Mouse (Mus musculus) forebrain, embryonic 15.5 days (tissue): ENCODE measurements around the gene Nckap1l. TPM values are rescaled to one million over a fixed set of nuclear protein-coding genes. Genes with fewer than 3 reads are reported as not detected.
A peak's percentile ranks its signal among the peaks of the same experiment; 100 is the strongest.

ENCODE experiments used
- ATAC-seq: fragments of 200-750 bp; cut with Nextera tagmentation; replicated peaks from 2 replicates; pipeline ENCODE4 v1.8.0; 2017; ENCODE audit warnings: mild to moderate bottlenecking, moderate TSS enrichment, moderate library complexity
- H3K27ac ChIP-seq: fragments of 300-500 bp; sonication (generic); replicated peaks from 2 replicates; pipeline ENCODE4 v1.5.1; 2015; ENCODE audit warnings: mild to moderate bottlenecking, inconsistent platforms
- H3K27me3 ChIP-seq: fragments of 300-500 bp; sonication (generic); 2 replicates; pipeline ENCODE4 v1.6.1; 2015; ENCODE audit warnings: inconsistent platforms
- H3K36me3 ChIP-seq: fragments of 300-500 bp; sonication (generic); 2 replicates; pipeline ENCODE4 v1.6.1; 2015; ENCODE audit warnings: mild to moderate bottlenecking, inconsistent platforms
- H3K4me1 ChIP-seq: fragments of 300-500 bp; sonication (generic); 2 replicates; pipeline ENCODE4 v1.6.1; 2015; ENCODE audit warnings: inconsistent platforms
- H3K4me2 ChIP-seq: fragments of 300-500 bp; sonication (generic); replicated peaks from 2 replicates; pipeline ENCODE4 v1.6.1; 2015; ENCODE audit warnings: mild to moderate bottlenecking, inconsistent platforms
- H3K4me3 ChIP-seq: fragments of 300-500 bp; sonication (generic); 2 replicates; pipeline ENCODE4 v1.5.1; 2015; ENCODE audit warnings: mild to moderate bottlenecking, inconsistent platforms
- H3K9ac ChIP-seq: fragments of 300-500 bp; sonication (generic); replicated peaks from 2 replicates; pipeline ENCODE4 v1.6.1; 2015; ENCODE audit warnings: mild to moderate bottlenecking, inconsistent platforms
- H3K9me3 ChIP-seq: fragments of 300-500 bp; sonication (generic); 2 replicates; pipeline ENCODE4 v1.6.1; 2016; ENCODE audit warnings: inconsistent platforms
- WGBS: fragments of 180-500 bp; shearing (Covaris S2); methylation state at CpG from one replicate; pipeline ENCODE4 v1.1.7; 2015; ENCODE audit warnings: mixed read lengths; 5-methylcytosine and 5-hydroxymethylcytosine counted together
- polyA plus RNA-seq: library from polyadenylated mRNA; unstranded; fragments of >200 nt; fragmentation: Nextera tagmentation; extraction: Ambion mirVana; gene quantifications from 2 replicates; pipeline ENCODE4 v1.2.1, GENCODE M21; 2015

The Nckap1l gene
- polyA plus RNA-seq, 1 experiment from 2014 or later: 1.4 TPM

DNA sequence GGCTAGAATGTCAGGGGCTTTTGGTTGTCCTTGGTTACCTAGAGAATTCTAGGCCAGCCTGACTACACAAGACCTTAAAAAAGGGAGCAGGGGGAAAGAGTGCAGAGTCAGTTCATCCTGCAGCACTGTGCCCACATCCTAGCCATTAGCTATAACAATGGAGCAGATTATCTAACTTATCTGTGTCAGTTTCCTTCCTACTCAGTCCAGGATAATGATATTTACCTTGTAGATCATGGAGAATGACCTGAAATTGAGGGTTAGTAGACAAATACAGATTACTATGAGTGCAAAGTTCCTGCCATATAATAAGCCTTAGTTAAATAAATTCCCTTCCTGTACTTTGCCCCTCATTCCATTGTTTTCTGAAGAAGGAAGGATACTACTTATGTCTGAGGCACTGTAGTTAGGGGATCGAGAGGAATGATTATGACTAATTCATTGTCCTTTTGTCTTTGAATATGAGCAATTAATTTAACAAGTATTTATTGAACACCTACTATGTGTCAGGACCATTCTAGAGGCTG is 25.5 kb downstream of the Nckap1l start:
- ATAC-seq: no peak
- Histone ChIP-seq H3K27ac (no peak overlapping the region), H3K4me2 (no peak overlapping the region), H3K4me3 (no peak overlapping the region), H3K27me3 (no peaks in the 10 kb centered on the region), H3K4me1 (peaks cover 4% of the 10 kb centered on the region; the same call in 1 of the 2 replicates), H3K9me3 (no peaks in the 10 kb centered on the region), H3K36me3 (no peaks in the 10 kb centered on the region), H3K9ac (no peak overlapping the region)
- 66% methylated on average over 1 of the region's 1 CpGs for WGBS

DNA sequence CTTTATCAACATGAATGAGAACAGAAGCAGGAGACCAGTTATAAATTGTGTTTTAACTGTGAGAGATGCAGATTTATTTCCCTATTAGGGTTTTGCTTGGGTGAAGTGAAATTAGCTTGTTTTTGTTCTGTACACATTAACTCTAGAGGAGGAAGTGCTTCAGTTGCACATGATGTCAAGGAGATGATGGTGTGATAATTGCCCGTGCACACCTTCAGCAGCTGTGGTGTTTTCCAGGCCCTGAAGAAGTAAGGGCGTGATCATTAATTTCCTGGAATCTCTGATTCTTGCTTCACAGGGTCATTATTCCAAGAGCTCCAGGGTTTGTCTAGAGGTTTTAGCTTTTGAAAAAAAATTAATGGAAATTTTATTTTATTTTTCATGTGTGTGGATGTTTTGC is 26.5 kb downstream of the Nckap1l start:
- peaks cover 13% of the 10 kb centered on the region for H3K4me1 ChIP-seq
- 88% methylated on average over 2 of the region's 2 CpGs for WGBS
- H3K4me3 ChIP-seq: no peak overlapping the region
- no peak for ATAC-seq
- H3K4me2 ChIP-seq: no peak overlapping the region
- no peak overlapping the region for H3K27ac ChIP-seq
- H3K27me3 ChIP-seq: no peaks in the 10 kb centered on the region
- H3K9ac ChIP-seq: no peak overlapping the region
- H3K36me3 ChIP-seq: no peaks in the 10 kb centered on the region
- H3K9me3 ChIP-seq: no peaks in the 10 kb centered on the region

DNA sequence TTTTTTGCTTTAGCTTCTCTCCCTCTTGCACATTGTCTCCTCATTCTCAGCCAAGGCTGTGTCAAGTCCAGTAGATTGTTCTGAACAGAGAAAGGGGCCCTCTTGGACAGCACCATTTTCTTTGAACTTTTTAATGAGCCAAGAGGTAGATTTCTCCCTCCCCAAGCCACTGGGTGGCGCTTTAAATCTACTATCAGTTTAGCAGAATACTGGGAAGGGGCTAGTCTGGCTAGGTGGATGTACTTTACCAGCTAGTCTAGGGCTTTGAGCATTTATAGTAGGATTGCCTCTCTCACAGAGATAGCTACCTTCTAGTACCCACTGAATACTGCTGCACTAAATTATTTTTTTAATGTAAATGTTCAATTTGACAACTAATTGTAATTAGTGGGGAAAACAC is 28.9 kb downstream of the Nckap1l start:
- no peak overlapping the region for H3K4me3 ChIP-seq
- H3K27me3 ChIP-seq: no peaks in the 10 kb centered on the region
- H3K9me3 ChIP-seq: no peaks in the 10 kb centered on the region
- H3K9ac ChIP-seq: no peak overlapping the region
- ATAC-seq: peak; percentile 69
- H3K36me3 ChIP-seq: no peaks in the 10 kb centered on the region
- H3K4me1 ChIP-seq: peaks cover 14% of the 10 kb centered on the region
- WGBS: 0% methylated on average over 1 of the region's 1 CpGs
- no peak overlapping the region for H3K4me2 ChIP-seq
- no peak overlapping the region for H3K27ac ChIP-seq

DNA sequence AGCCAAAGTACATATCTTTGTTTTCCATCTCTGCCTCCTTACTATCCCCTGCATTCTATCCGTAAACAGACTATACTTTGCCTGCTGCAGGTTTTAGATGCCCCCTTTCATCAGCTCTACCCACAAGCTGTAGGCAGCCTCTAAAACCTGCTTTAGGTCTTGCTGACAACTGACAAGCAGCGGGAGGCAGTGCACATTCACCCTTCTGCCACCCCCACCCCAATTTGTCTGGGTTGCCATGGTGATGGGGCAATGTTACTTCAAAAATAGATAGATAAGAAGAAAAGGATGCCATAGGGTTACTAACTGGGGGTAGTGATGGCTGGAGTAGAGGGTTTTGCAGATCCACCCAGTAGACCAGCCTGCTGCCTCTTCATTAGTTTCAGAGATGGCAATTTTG is 30.9 kb downstream of the Nckap1l start:
- no peaks in the 10 kb centered on the region for H3K36me3 ChIP-seq
- ATAC-seq: no peak
- H3K9ac ChIP-seq: no peak overlapping the region
- H3K9me3 ChIP-seq: no peaks in the 10 kb centered on the region
- H3K4me2 ChIP-seq: no peak overlapping the region
- no peak overlapping the region for H3K27ac ChIP-seq
- H3K4me3 ChIP-seq: no peak overlapping the region
- peaks cover 18% of the 10 kb centered on the region for H3K4me1 ChIP-seq
- no peaks in the 10 kb centered on the region for H3K27me3 ChIP-seq
- 41% methylated on average over 2 of the region's 2 CpGs for WGBS

DNA sequence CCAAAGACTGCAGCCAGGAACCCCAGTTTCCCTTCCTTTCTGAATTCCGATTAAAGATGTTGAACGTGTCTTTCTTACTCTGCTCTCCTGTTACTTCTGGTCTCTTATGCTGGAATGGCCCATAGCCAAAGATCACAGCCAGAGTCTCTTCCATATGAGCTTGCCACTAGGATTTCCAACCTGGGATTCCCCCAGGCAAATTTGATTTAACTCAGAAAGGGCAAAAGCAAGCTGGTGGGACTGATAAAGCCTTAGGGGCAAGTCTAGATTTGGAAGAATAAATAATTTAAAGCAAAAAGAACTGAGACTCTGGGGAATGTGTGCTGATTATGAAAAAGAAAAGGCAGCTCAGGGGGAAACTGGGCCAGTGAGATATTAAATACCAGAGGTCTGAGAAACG is 31.5 kb downstream of the Nckap1l start:
- Histone ChIP-seq H3K27me3 (no peaks in the 10 kb centered on the region), H3K9ac (no peak overlapping the region), H3K4me2 (no peak overlapping the region), H3K4me1 (peaks cover 18% of the 10 kb centered on the region), H3K27ac (no peak overlapping the region), H3K4me3 (no peak overlapping the region), H3K36me3 (no peaks in the 10 kb centered on the region), H3K9me3 (no peaks in the 10 kb centered on the region)
- ATAC-seq: no peak
- WGBS: 46% methylated on average over 3 of the region's 3 CpGs

DNA sequence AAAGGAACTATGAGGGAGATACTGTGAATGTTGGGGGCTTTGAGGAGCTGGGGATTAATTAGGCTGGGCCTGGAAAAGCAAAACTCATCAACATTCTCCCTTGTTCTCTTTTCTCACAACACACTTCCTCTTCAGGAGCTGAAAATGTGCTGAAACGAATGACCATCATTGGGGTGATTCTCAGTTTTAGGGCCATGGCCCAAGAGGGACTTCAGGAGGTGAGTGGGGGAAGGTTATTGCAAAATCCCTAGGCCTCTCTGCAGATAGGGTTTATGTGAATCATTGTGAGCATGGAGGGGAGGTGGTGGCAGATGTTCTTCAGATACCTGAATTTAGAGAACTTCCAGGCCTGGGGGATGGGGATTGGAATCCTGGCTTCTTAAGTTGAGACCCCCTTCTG is 33.1 kb downstream of the Nckap1l start:
- H3K4me1 ChIP-seq: peaks cover 18% of the 10 kb centered on the region
- no peak overlapping the region for H3K4me2 ChIP-seq
- H3K27me3 ChIP-seq: no peaks in the 10 kb centered on the region
- no peaks in the 10 kb centered on the region for H3K36me3 ChIP-seq
- H3K27ac ChIP-seq: no peak overlapping the region
- 63% methylated on average over 1 of the region's 1 CpGs for WGBS
- no peak for ATAC-seq
- no peak overlapping the region for H3K4me3 ChIP-seq
- H3K9me3 ChIP-seq: no peaks in the 10 kb centered on the region
- no peak overlapping the region for H3K9ac ChIP-seq

DNA sequence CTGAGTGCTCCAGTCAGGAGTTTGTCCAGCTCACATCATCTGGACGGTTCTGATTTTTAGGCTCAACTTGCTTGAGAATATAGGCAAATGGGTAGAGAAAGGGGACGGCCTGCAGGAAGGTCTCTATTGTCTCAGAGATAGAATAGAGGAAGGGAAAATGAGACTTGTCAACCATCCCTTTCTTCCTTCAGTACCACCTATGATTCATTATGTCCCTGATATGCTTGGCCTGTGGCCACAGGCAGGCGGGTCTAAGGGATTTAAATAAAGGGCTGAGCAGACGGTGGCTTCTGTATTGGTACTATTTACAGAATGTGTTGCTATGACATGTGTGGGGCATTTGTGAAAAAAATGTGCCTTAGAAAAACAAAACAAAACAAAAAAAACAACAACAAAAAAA is 34.7 kb downstream of the Nckap1l start:
- Histone ChIP-seq H3K4me3 (no peak overlapping the region), H3K27ac (no peak overlapping the region), H3K27me3 (no peaks in the 10 kb centered on the region), H3K9me3 (no peaks in the 10 kb centered on the region), H3K9ac (no peak overlapping the region), H3K36me3 (no peaks in the 10 kb centered on the region), H3K4me1 (peaks cover 15% of the 10 kb centered on the region), H3K4me2 (no peak overlapping the region)
- no peak for ATAC-seq
- WGBS: 38% methylated on average over 4 of the region's 4 CpGs

DNA sequence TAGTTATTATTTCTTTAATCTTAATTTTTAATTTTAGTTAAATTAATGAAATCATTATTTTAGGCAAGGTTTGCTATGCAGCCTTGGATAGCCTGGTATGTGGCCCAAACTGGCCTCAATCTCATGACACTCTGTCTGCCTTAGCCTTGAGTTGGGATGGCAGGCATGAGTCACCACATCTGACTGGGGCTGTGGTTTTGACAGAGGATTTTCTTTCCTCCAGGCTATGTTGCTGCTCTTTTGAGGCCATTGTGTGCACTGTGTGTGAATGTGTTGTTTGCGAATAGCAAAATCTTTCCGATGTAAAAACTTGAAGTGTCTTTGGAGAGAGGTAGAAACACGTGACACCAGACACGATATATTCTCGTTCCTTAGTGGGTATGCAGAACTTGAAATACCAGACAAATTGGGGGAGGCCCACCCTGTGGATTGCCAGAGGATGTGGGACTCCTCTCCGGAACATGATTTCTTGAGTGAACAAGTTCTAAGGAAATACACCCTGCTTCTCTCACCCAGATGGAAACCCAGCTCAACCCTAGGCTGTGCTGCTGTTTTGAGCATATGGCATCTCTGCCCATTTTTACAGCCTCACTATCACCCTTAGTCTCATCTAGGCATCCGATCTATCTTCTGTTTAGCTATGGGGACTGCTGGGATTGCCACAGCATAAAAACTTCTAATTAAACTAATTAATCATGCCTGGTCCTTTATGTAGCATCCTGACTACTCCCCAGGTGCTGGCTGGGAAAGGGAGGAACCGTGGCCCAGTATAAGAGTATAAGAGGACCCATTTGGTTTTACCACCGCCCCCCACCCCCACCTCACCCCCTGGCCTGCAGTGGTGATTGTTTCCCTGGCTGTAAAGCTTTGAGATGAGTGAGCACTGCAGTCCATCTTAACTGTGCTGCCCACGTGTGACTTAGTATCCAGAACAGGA is 42.9 kb downstream of the Nckap1l start:
- Histone ChIP-seq H3K27me3 (no peaks in the 10 kb centered on the region), H3K9me3 (no peaks in the 10 kb centered on the region), H3K9ac (no peak overlapping the region), H3K27ac (no peak overlapping the region), H3K4me3 (no peak overlapping the region), H3K4me2 (no peak overlapping the region), H3K36me3 (no peaks in the 10 kb centered on the region), H3K4me1 (peaks cover 7% of the 10 kb centered on the region)
- 57% methylated on average over 10 of the region's 10 CpGs for WGBS
- no peak for ATAC-seq

DNA sequence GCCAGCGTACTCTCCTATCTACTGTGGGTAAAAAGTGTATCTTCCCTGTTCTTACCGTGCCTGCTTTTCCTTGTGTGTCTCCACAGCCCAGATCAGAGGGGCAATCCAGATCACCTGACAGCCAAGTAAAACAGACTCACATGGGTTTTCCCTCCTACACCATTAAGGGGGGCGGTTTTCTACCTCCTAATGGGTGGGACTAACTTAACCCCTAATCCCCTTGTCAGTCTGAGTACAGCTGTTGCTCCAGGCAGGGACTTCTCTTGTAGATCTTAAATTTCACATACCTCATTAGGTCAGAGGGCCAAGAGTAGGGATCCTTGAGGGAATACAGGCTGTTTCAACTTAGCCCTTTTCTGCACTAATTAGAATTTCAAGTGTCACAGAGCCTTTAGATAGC is 44.6 kb downstream of the Nckap1l start:
- WGBS: 33% methylated on average over 3 of the region's 3 CpGs
- Histone ChIP-seq H3K27me3 (no peaks in the 10 kb centered on the region), H3K27ac (no peak overlapping the region), H3K4me2 (no peak overlapping the region), H3K4me1 (peaks cover 14% of the 10 kb centered on the region), H3K4me3 (no peak overlapping the region), H3K9ac (no peak overlapping the region), H3K36me3 (no peaks in the 10 kb centered on the region), H3K9me3 (no peaks in the 10 kb centered on the region)
- no peak for ATAC-seq

DNA sequence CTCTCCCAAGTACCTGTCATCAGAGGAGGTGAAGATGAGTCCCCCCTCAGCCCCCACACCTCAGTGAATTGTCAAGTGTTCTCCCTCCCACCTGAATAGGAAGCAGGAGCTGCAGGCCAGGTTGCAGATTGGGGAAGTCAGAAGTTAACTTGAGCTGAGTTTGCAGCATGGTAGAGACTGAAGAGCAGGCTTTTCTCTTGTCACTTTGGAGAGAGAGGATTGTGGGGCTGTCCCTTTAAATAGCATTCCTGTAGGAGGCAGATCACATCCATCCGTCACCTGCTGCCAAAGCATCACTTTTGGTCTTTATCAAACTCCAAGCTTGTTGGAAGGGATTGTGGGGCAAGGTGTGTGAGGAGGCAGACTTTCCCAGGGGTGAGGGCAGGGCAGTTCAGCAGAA is 47.1 kb downstream of the Nckap1l start:
- H3K4me3 ChIP-seq: no peak overlapping the region
- H3K4me1 ChIP-seq: peaks cover 29% of the 10 kb centered on the region
- no peak for ATAC-seq
- H3K9me3 ChIP-seq: no peaks in the 10 kb centered on the region
- H3K36me3 ChIP-seq: no peaks in the 10 kb centered on the region
- no peak overlapping the region for H3K27ac ChIP-seq
- H3K9ac ChIP-seq: no peak overlapping the region
- no peaks in the 10 kb centered on the region for H3K27me3 ChIP-seq
- 58% methylated on average over 1 of the region's 1 CpGs for WGBS
- no peak overlapping the region for H3K4me2 ChIP-seq

DNA sequence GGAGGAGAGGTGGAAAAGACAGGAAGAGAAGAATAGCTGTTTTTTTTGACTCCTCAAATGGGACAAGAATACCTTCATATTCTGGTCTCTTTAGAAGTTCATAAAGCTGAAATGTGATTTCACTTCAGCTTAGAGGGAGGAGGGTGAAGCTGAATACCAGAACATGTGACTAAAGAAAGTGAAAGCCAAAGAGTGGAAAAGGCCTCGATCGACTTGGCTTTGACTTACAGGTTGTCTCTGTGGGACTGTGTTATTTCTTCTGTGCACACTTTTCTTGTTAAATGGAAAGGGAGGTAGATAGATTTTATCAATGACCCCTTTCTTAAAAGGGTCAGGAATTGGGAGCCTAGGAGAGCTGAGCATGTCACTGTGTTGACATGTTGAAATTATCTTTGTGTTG is 47.6 kb downstream of the Nckap1l start:
- no peak overlapping the region for H3K9ac ChIP-seq
- no peak overlapping the region for H3K4me2 ChIP-seq
- 69% methylated on average over 2 of the region's 2 CpGs for WGBS
- no peaks in the 10 kb centered on the region for H3K27me3 ChIP-seq
- peaks cover 29% of the 10 kb centered on the region for H3K4me1 ChIP-seq
- no peak overlapping the region for H3K4me3 ChIP-seq
- H3K9me3 ChIP-seq: no peaks in the 10 kb centered on the region
- no peak overlapping the region for H3K27ac ChIP-seq
- H3K36me3 ChIP-seq: no peaks in the 10 kb centered on the region
- no peak for ATAC-seq

DNA sequence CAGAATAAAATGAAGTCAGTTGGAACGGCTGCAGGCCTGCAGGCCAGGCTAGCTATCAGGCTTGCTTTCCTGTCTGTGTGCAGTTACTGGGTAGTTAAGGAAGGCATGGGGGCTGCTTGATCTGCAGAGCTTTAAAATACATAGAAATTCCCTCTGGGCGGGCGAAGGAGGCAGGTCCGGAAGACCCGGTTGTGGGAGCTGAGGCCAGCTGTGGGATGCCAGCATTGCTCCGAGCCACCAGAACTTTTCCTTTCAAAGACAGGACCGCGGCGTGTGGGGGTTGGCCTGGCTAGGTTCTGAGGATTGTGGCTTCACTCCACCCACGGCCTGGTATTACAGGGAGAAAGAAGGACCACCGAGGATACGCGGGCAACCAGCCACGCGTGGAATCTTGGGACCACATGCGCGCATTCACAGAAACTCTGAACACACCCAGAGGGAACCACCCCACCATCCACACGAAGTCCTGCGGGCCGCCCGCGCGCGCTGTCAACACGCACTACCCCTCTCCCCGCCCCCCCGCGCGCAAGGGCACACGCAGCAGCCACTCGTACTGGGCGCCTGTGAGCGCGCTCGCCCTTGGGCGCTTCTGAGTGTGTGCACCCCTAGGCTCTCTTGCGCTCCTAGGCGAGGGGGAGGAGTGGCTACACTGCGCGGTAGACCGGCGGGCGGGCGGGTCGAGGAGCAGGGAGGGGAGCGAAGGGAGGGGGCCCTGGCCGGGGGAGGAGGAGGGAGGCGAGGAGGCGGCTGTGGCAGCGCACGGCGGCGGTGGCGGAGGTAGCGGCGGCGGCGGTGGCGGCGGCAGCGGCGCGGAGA is 49.0 kb downstream of the Nckap1l start, which contains the start of gene Pde1b:
Gene Pde1b, plus strand, starts transcription at position 600 of the 816 bp plus-strand sequence.
- peak; percentile 90 for ATAC-seq
- peak within 1 kb of the TSS; percentile 62 for H3K27ac ChIP-seq
- H3K36me3 ChIP-seq: no peaks in the 10 kb centered on the region
- peak within 1 kb of the TSS; percentile 80 for H3K4me2 ChIP-seq
- no peaks in the 10 kb centered on the region for H3K9me3 ChIP-seq
- H3K9ac ChIP-seq: peak within 1 kb of the TSS; percentile 85
- H3K27me3 ChIP-seq: no peaks in the 10 kb centered on the region
- peaks cover 33% of the 10 kb centered on the region for H3K4me1 ChIP-seq
- WGBS: under 1% methylated on average over 55 of the region's 63 CpGs
- peak within 1 kb of the TSS; percentile 77 for H3K4me3 ChIP-seq
